Mouse (Mus musculus) forebrain, postnatal 0 days (tissue): ENCODE data around the gene Ddx39. TPM values are rescaled to one million over a fixed set of nuclear protein-coding genes. Genes with fewer than 3 reads are reported as not detected.
A peak's percentile ranks its signal among the peaks of the same experiment; 100 is the strongest.

ENCODE experiments used
- ATAC-seq: fragments of 200-750 bp; cut with Nextera tagmentation; 2 replicates; pipeline ENCODE4 v1.8.0; 2017; ENCODE audit warnings: mild to moderate bottlenecking, moderate library complexity
- DNase-seq: peaks from one replicate; pipeline ENCODE4 v3.0.0-alpha.2; 2015
- H3K27ac ChIP-seq: fragments of 300-500 bp; sonication (generic); 2 replicates; pipeline ENCODE4 v1.5.1; 2014; ENCODE audit warnings: low read depth, mild to moderate bottlenecking, antibody characterized with exemption, low read length, moderate library complexity, mixed read lengths
- H3K27me3 ChIP-seq: fragments of 300-500 bp; sonication (generic); 2 replicates; pipeline ENCODE4 v1.6.1; 2014; ENCODE audit warnings: mild to moderate bottlenecking, low read length, mixed read lengths; ENCODE audit not compliant: insufficient read depth
- H3K36me3 ChIP-seq: fragments of 300-500 bp; sonication (generic); 2 replicates; pipeline ENCODE4 v1.6.1; 2014; ENCODE audit warnings: mild to moderate bottlenecking, moderate library complexity; ENCODE audit not compliant: insufficient read depth
- H3K4me1 ChIP-seq: fragments of 300-500 bp; sonication (generic); 2 replicates; pipeline ENCODE4 v1.6.1; 2014; ENCODE audit warnings: antibody characterized with exemption; ENCODE audit not compliant: insufficient read depth
- H3K4me2 ChIP-seq: fragments of 300-500 bp; sonication (generic); 2 replicates; pipeline ENCODE4 v1.6.1; 2014; ENCODE audit warnings: low read depth, mild to moderate bottlenecking, moderate library complexity
- H3K4me3 ChIP-seq: fragments of 300-500 bp; sonication (generic); 2 replicates; pipeline ENCODE4 v1.5.1; 2014; ENCODE audit warnings: low read depth, low read length, mixed read lengths
- H3K9ac ChIP-seq: fragments of 300-500 bp; sonication (generic); 2 replicates; pipeline ENCODE4 v1.6.1; 2014; ENCODE audit warnings: mild to moderate bottlenecking
- H3K9me3 ChIP-seq: fragments of 300-500 bp; sonication (generic); 2 replicates; pipeline ENCODE4 v1.6.1; 2016; ENCODE audit warnings: low read length
- CTCF ChIP-seq: sonication (generic); IDR thresholded peaks from 2 replicates; pipeline ENCODE4 v1.5.1; 2016; ENCODE audit warnings: antibody characterized with exemption, control low read depth, low read depth
- WGBS: fragments of 180-500 bp; shearing (Covaris S2); extraction: QIAGEN DNeasy Blood & Tissue Kit; methylation state at CpG from one replicate; pipeline ENCODE4 v1.1.7; 2014; 5-methylcytosine and 5-hydroxymethylcytosine counted together
- polyA plus RNA-seq: library from polyadenylated mRNA; unstranded; fragments of >200 nt; fragmentation: Nextera tagmentation; extraction: Ambion mirVana; gene quantifications from 2 replicates; pipeline ENCODE4 v1.2.1, GENCODE M21; 2015
- total RNA-seq: library from RNA; depleted of rRNA; stranded (reverse); fragments of >200 nt; gene quantifications from 2 replicates; pipeline ENCODE4 v1.2.3, GENCODE M21; 2014

Gene Ddx39
- total and polyA plus RNA-seq, 2 experiments from 2014 or later = 54.1 to 79.5 TPM

- peak overlapping the region; percentile 94 for H3K4me3 ChIP-seq
- no peaks in the 10 kb centered on the region for H3K27me3 ChIP-seq
- no peaks in the 10 kb centered on the region for H3K9me3 ChIP-seq
- no peak for TF ChIP-seq CTCF
- H3K4me1 ChIP-seq = peaks cover 14% of the 10 kb centered on the region
- H3K36me3 ChIP-seq = no peaks in the 10 kb centered on the region
- H3K9ac ChIP-seq = peak overlapping the region; percentile 91
- 51% methylated on average over 9 of the region's 9 CpGs for WGBS
- DNase-seq (no peak), ATAC-seq (no peak)
- H3K4me2 ChIP-seq = peak overlapping the region; percentile 90
- H3K27ac ChIP-seq = peak overlapping the region; percentile 82
Observed at GRCm38 (mm10) chr8:83699566-83699965, 15.4 kb upstream of the Ddx39 start.

GRCm38 (mm10) chr8:83700423-83701085 lies 14.4 kb upstream of the Ddx39 start:
- Histone ChIP-seq H3K4me2 (no peak overlapping the region), H3K4me1 (peaks cover 14% of the 10 kb centered on the region), H3K27ac (no peak overlapping the region), H3K27me3 (no peaks in the 10 kb centered on the region), H3K4me3 (no peak overlapping the region), H3K36me3 (no peaks in the 10 kb centered on the region), H3K9me3 (no peaks in the 10 kb centered on the region), H3K9ac (no peak overlapping the region)
- ATAC-seq (no peak), DNase-seq (no peak)
- 76% methylated on average over 9 of the region's 9 CpGs for WGBS
- TF ChIP-seq CTCF = no peak

GRCm38 (mm10) chr8:83703426-83703825 lies 11.6 kb upstream of the Ddx39 start:
- Histone ChIP-seq H3K9me3 (no peaks in the 10 kb centered on the region), H3K36me3 (no peaks in the 10 kb centered on the region), H3K27ac (no peak overlapping the region), H3K4me3 (no peak overlapping the region), H3K4me1 (peaks cover 3% of the 10 kb centered on the region; the same call in 1 of the 2 replicates), H3K9ac (no peak overlapping the region), H3K4me2 (no peak overlapping the region), H3K27me3 (no peaks in the 10 kb centered on the region)
- TF ChIP-seq CTCF = no peak
- DNase-seq (no peak), ATAC-seq (no peak)
- WGBS = 82% methylated on average over 4 of the region's 4 CpGs

- DNase-seq = no peak
- Histone ChIP-seq H3K4me3 (no peak overlapping the region), H3K4me1 (no peaks in the 10 kb centered on the region), H3K4me2 (no peak overlapping the region), H3K27ac (no peak overlapping the region), H3K27me3 (no peaks in the 10 kb centered on the region), H3K9ac (no peak overlapping the region), H3K9me3 (no peaks in the 10 kb centered on the region), H3K36me3 (no peaks in the 10 kb centered on the region)
- 72% methylated on average over 5 of the region's 5 CpGs for WGBS
- no peak for TF ChIP-seq CTCF
- ATAC-seq = no peak
Observed at GRCm38 (mm10) chr8:83706411-83706810, 8.6 kb upstream of the Ddx39 start.

GRCm38 (mm10) chr8:83707554-83707953 lies 7.4 kb upstream of the Ddx39 start:
- Histone ChIP-seq H3K4me3 (no peak overlapping the region), H3K9me3 (no peaks in the 10 kb centered on the region), H3K36me3 (no peaks in the 10 kb centered on the region), H3K9ac (no peak overlapping the region), H3K27ac (no peak overlapping the region), H3K4me2 (no peak overlapping the region), H3K4me1 (no peaks in the 10 kb centered on the region), H3K27me3 (no peaks in the 10 kb centered on the region)
- ATAC-seq = no peak
- DNase-seq = no peak
- WGBS = 78% methylated on average over 8 of the region's 8 CpGs
- TF ChIP-seq CTCF = no peak

- no peaks in the 10 kb centered on the region for H3K27me3 ChIP-seq
- H3K36me3 ChIP-seq = peaks cover 10% of the 10 kb centered on the region; the same call in 1 of the 2 replicates
- no peak overlapping the region for H3K9ac ChIP-seq
- peak overlapping the region; percentile 95 for H3K27ac ChIP-seq
- H3K4me1 ChIP-seq = peaks cover 12% of the 10 kb centered on the region
- peak overlapping the region; percentile 93 for H3K4me3 ChIP-seq
- peak overlapping the region; percentile 44 for H3K4me2 ChIP-seq
- H3K9me3 ChIP-seq = no peaks in the 10 kb centered on the region
- TF ChIP-seq CTCF = no peak
- WGBS = 15% methylated on average over 8 of the region's 8 CpGs
- DNase-seq (no peak), ATAC-seq (no peak)
Observed at GRCm38 (mm10) chr8:83714676-83715030, 324 bp upstream of the Ddx39 start.

GRCm38 (mm10) chr8:83715771-83716170 lies 794 bp downstream of the Ddx39 start:
- DNase-seq (no peak), ATAC-seq (no peak)
- H3K27me3 ChIP-seq = no peaks in the 10 kb centered on the region
- under 1% methylated on average over 17 of the region's 17 CpGs for WGBS
- H3K36me3 ChIP-seq = peaks cover 21% of the 10 kb centered on the region
- H3K4me1 ChIP-seq = peaks cover 12% of the 10 kb centered on the region
- H3K27ac ChIP-seq = peak overlapping the region; percentile 95
- H3K4me3 ChIP-seq = peak overlapping the region; percentile 93
- no peak for TF ChIP-seq CTCF
- no peaks in the 10 kb centered on the region for H3K9me3 ChIP-seq
- peak overlapping the region; percentile 85 for H3K4me2 ChIP-seq
- H3K9ac ChIP-seq = peak overlapping the region; percentile 81
